Mouse (Mus musculus) CH12.LX (cell line): ENCODE data around the gene Znrf3. TPM values are rescaled to one million over a fixed set of nuclear protein-coding genes. Genes with fewer than 3 reads are reported as not detected.

ENCODE experiments used
- DNase-seq: peaks from one replicate; pipeline ENCODE4 v3.0.0-alpha.2; 2013; ENCODE audit errors: extremely low read depth
- H3K27ac ChIP-seq: 2 replicates; pipeline ENCODE4 v1.5.1; 2012; ENCODE audit warnings: low read depth, mild to moderate bottlenecking, control low read depth, moderate library complexity; ENCODE audit not compliant: insufficient read depth
- H3K27me3 ChIP-seq: replicated peaks from 2 replicates; pipeline ENCODE3; 2012; ENCODE audit warnings: inconsistent platforms
- H3K36me3 ChIP-seq, 2 experiments: replicated peaks in 1 of 2; 2 replicates each; pipeline versions ENCODE3 to v1.6.1; 2012; ENCODE audit warnings: inconsistent platforms in 1 of 2, low read length in 1 of 2, mild to moderate bottlenecking in 1 of 2, mixed read lengths in 1 of 2, moderate library complexity in 1 of 2; ENCODE audit not compliant: control insufficient read depth in 1 of 2, insufficient read depth in 1 of 2
- H3K4me1 ChIP-seq, 2 experiments: 2 replicates each; pipeline ENCODE4 v1.6.1; 2012; ENCODE audit warnings: inconsistent platforms in 1 of 2, moderate library complexity in 1 of 2; ENCODE audit not compliant: insufficient read depth in 2 of 2, control insufficient read depth in 1 of 2
- H3K4me2 ChIP-seq: 2 replicates; pipeline ENCODE4 v1.6.1; 2012; ENCODE audit warnings: low read depth, mild to moderate bottlenecking, control low read depth; ENCODE audit not compliant: poor library complexity, insufficient read depth, severe bottlenecking
- H3K4me3 ChIP-seq, 3 experiments: fragments of 150-350 bp in 1 of 3; sonication (generic) in 1 of 3; replicated peaks in 1 of 3; 2 replicates each; pipeline versions ENCODE3 to v1.5.1; 2011 to 2012; ENCODE audit warnings: low read depth in 2 of 3, low read length in 2 of 3, mild to moderate bottlenecking in 2 of 3, moderate library complexity in 2 of 3, control low read depth in 1 of 3, improper control_type of control experiment in 1 of 3, inconsistent platforms in 1 of 3, mixed read lengths in 1 of 3; ENCODE audit not compliant: poor library complexity in 1 of 3
- H3K79me2 ChIP-seq: replicated peaks from 2 replicates; pipeline ENCODE4 v1.6.1; 2012; ENCODE audit warnings: mild to moderate bottlenecking, moderate library complexity; ENCODE audit not compliant: control insufficient read depth, poor library complexity, insufficient read depth, severe bottlenecking; ENCODE audit errors: extremely low read depth
- H3K9ac ChIP-seq: 2 replicates; pipeline ENCODE4 v1.6.1; 2012; ENCODE audit warnings: low read depth, mild to moderate bottlenecking, control low read depth, moderate library complexity; ENCODE audit not compliant: insufficient read depth
- H3K9me3 ChIP-seq: replicated peaks from 2 replicates; pipeline ENCODE3; 2012; ENCODE audit warnings: low read length, inconsistent platforms, mixed read lengths
- BHLHE40 ChIP-seq: IDR thresholded peaks from 2 replicates; pipeline ENCODE4 v1.6.1; 2011; ENCODE audit warnings: mild to moderate bottlenecking, low read depth, low read length, improper control_type of control experiment
- CTCF ChIP-seq, 2 experiments: IDR thresholded peaks in 1 of 2; conservative IDR thresholded peaks in 1 of 2; 2 replicates each; pipeline ENCODE4 v1.5.1; 2011 to 2012; ENCODE audit warnings: low read depth in 2 of 2, low read length in 2 of 2, improper control_type of control experiment in 1 of 2, inconsistent platforms in 1 of 2, mild to moderate bottlenecking in 1 of 2, moderate library complexity in 1 of 2
- ETS1 ChIP-seq: conservative IDR thresholded peaks from 2 replicates; pipeline ENCODE4 v1.6.1; 2012; ENCODE audit warnings: low read depth, mild to moderate bottlenecking, inconsistent platforms, low read length, improper control_type of control experiment, moderate library complexity
- IRF4 ChIP-seq: IDR thresholded peaks from 2 replicates; pipeline ENCODE4 v1.6.1; 2014; ENCODE audit warnings: low read depth, mild to moderate bottlenecking, inconsistent platforms, low read length, improper control_type of control experiment
- JUN ChIP-seq: IDR thresholded peaks from 2 replicates; pipeline ENCODE4 v1.6.1; 2011; ENCODE audit warnings: low read depth, mild to moderate bottlenecking, low read length, improper control_type of control experiment, moderate library complexity; ENCODE audit not compliant: insufficient read depth
- KAT2A ChIP-seq: IDR thresholded peaks from 2 replicates; pipeline ENCODE4 v1.6.1; 2012; ENCODE audit warnings: low read length, improper control_type of control experiment, inconsistent platforms; ENCODE audit not compliant: insufficient replicate concordance
- MAX ChIP-seq: IDR thresholded peaks from 2 replicates; pipeline ENCODE4 v1.6.1; 2011; ENCODE audit warnings: low read length, improper control_type of control experiment
- NELFE ChIP-seq: IDR thresholded peaks from 2 replicates; pipeline ENCODE4 v1.6.1; 2011; ENCODE audit warnings: low read depth, low read length, improper control_type of control experiment
- NRF1 ChIP-seq: IDR thresholded peaks from 2 replicates; pipeline ENCODE4 v1.6.1; 2014; ENCODE audit warnings: low read depth, mild to moderate bottlenecking, inconsistent platforms, low read length, improper control_type of control experiment, moderate library complexity
- POLR2AphosphoS2 ChIP-seq: IDR thresholded peaks from 2 replicates; pipeline ENCODE4 v1.6.1; 2011; ENCODE audit warnings: low read depth, low read length, improper control_type of control experiment
- SIN3A ChIP-seq: IDR thresholded peaks from 2 replicates; pipeline ENCODE4 v1.6.1; 2012; ENCODE audit warnings: low read length, improper control_type of control experiment, inconsistent platforms
- TBP ChIP-seq: conservative IDR thresholded peaks from 2 replicates; pipeline ENCODE4 v1.6.1; 2011; ENCODE audit warnings: low read depth, low read length, improper control_type of control experiment
- UBTF ChIP-seq: IDR thresholded peaks from 2 replicates; pipeline ENCODE4 v1.6.1; 2012; ENCODE audit warnings: low read depth, mild to moderate bottlenecking, inconsistent platforms, low read length, improper control_type of control experiment, moderate library complexity
- ZMIZ1 ChIP-seq: IDR thresholded peaks from 2 replicates; pipeline ENCODE4 v1.6.1; 2012; ENCODE audit warnings: low read depth, mild to moderate bottlenecking, inconsistent platforms, low read length, improper control_type of control experiment
- ZNF384 ChIP-seq: IDR thresholded peaks from 2 replicates; pipeline ENCODE4 v1.6.1; 2012; ENCODE audit warnings: low read depth, low read length, improper control_type of control experiment, inconsistent platforms
- dilution Hi-C: fragments of 300-500 bp; cut with MboI; formaldehyde crosslinking; loops from 2 replicates; pipeline ENCODE4 v1.14.3; 2020; ENCODE audit warnings: low sequenced_read_pairs; ENCODE audit not compliant: extremely low pct_unique_long_range_greater_than_20kb, extremely low pct_ligation_motif_present
- in situ Hi-C: fragments of 300-500 bp; cut with MboI; formaldehyde crosslinking; loops from 3 replicates; pipeline ENCODE4 v1.14.3; 2019; ENCODE audit warnings: low sequenced_read_pairs, low pct_ligation_motif_present, low pct_unique_long_range_greater_than_20kb, mixed read lengths
- polyA plus RNA-seq: library from polyadenylated mRNA; unstranded; fragments of >175 nt; gene quantifications from 2 replicates; pipeline ENCODE4 v1.2.1, GENCODE M21; 2012; ENCODE audit warnings: low read depth; ENCODE audit not compliant: insufficient read length
- total RNA-seq, 2 experiments: library from RNA; depleted of rRNA; stranded (reverse); fragments of 300-350 nt in 1 of 2; fragments of >200 nt in 1 of 2; gene quantifications; 2 replicates each; pipeline ENCODE4 v1.2.3; 2012 to 2014

Znrf3 gene
- total and polyA plus RNA-seq, 3 experiments = 1.1 to 2.7 (median 1.3) TPM

DNA sequence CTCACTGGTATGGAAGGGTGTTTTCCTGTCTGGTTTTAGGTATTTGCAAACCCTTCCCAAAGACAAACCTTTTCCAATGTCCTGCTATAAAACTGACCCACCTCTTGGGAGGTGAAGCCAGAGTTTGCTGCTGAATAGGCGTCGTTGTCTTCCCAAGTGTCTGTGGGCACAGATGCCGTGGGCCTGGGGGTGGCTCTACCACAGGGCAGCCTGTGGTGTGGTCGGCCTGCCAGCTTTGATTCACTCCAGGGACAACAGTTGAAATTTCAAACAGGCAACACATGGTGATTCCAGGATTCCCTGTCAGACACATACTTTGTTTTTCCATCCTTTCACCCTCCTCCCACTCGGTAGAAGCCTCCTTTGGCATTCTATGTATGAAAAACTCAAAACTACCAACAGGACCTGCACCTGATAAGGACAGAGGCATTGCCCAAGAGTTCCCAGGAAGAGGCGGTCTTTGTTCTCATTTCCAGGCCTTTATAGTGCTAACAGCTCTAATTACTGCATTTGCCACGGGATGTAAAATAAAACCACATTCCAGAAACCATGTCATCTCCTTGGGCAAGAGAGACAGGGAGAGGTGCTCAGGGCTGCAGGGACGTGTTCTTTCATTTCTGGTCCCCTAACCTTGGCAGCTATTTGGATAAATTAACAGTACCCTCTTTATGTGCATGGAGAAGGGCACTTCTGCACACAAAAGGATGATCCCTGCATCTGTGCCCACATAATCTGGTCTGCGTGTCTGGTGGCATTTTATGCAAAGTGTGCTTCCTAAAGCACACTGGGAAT lies 173.2 kb downstream of the Znrf3 start:
- Histone ChIP-seq H3K9me3 (no peaks in the 10 kb centered on the region), H3K9ac (no peak overlapping the region), H3K4me2 (no peak overlapping the region), H3K27ac (no peak overlapping the region), H3K4me3 (no peak overlapping the region), H3K79me2 (no peaks in the 10 kb centered on the region), H3K4me1 (peaks cover 4 to 26% of the 10 kb centered on the region in 2 experiments), H3K27me3 (no peaks in the 10 kb centered on the region), H3K36me3 (no peaks in the 10 kb centered on the region)
- in situ Hi-C loops (no loop called here), dilution Hi-C loops (no loop called here)
- DNase-seq = no peak
- TF ChIP-seq IRF4 (0 out of 2 replicates have a peak, but pooled peaks have one; percentile 48), ZMIZ1 (no peak)

DNA sequence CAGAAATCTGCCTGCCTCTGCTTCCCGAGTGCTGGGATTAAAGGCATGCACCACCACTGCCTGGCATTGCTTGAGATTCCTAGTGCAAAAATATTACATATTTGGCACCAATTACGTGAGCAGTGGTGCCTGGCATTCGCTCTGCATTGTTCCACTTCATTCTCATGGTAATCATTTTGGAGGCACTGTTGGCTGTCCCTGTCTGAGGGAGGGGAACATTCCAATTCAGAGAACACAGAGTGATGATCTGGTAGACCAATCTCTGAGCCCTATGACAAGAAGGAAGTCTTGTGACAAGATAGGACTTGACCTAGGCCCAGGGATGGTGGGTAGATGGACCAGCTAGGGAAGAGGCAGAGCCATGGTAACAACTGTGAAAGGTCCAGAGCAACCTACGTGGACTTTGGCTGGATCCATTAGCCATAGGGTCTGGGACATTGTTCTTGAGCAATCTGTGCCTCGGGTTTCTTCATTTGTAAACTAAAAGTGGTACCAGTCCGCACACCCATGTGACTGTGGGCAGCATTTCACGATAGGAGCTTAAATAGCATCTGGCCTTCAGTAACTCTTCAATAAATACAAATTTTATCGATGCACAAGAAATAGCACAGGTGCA lies 174.7 kb downstream of the Znrf3 start:
- in situ Hi-C loops (no loop called here), dilution Hi-C loops (no loop called here)
- Histone ChIP-seq H3K9me3 (no peaks in the 10 kb centered on the region), H3K9ac (no peak overlapping the region), H3K4me3 (no peak overlapping the region), H3K27ac (no peak overlapping the region), H3K4me2 (no peak overlapping the region), H3K27me3 (no peaks in the 10 kb centered on the region), H3K36me3 (no peaks in the 10 kb centered on the region), H3K4me1 (peaks cover 13 to 41% of the 10 kb centered on the region in 2 experiments), H3K79me2 (no peaks in the 10 kb centered on the region)
- DNase-seq = no peak
- TF ChIP-seq NELFE (no peak), POLR2AphosphoS2 (no peak), IRF4 (no peak), TBP (no peak), JUN (no peak), MAX (no peak), UBTF (no peak), BHLHE40 (no peak), NRF1 (no peak), ETS1 (no peak), ZNF384 (no peak), KAT2A (no peak), CTCF (conservative IDR thresholded peaks at IDR 0.05 in 1 of 2, IDR thresholded peaks at IDR 0.05 in 1 of 2; ENCODE audit: low read depth in 2 of 2, low read length in 2 of 2) (no peak), SIN3A (no peak)
